Mouse (Mus musculus): ENCODE data around the gene Pfkfb2. TPM values are rescaled to one million over a fixed set of nuclear protein-coding genes. Genes with fewer than 3 reads are reported as not detected.
A peak's percentile ranks its signal among the peaks of the same experiment; 100 is the strongest.

Pfkfb2 gene
- polyA plus RNA-seq, 1 experiment from 2014 or later: 4.6 TPM

DNA sequence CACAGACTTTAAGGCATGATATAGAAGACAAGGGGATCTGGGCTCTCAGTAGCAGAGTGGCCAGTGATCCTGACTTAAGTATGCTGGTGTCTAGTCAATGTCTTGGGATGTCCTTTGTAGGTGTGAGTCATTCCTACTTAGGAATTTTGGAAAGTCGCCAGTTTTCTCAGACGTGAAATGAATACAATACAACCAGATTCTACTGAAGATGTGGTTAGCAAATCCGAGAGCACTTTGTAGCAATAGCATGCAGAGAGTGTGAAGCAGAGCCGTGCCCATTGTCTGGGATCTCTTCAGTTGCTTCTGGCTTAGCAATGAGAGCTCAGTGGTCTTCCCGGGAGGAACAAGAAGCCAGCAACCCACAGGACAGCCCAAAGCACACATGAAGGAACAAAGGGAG, 5.4 kb upstream of the Pfkfb2 start:
- Histone ChIP-seq H3K36me3 (replicated peaks) (no peaks in the 10 kb centered on the region), H3K4me3 (no peak overlapping the region), H3K4me1 (peaks cover 13% of the 10 kb centered on the region), H3K9me3 (no peaks in the 10 kb centered on the region), H3K27me3 (replicated peaks; ENCODE audit: low read depth, poor library complexity, severe bottlenecking) (no peaks in the 10 kb centered on the region), H3K27ac (replicated peaks) (no peak overlapping the region)
- WGBS: 75% methylated on average over 5 of the region's 5 CpGs
- DNase-seq (ENCODE audit: low spot score): no peak

DNA sequence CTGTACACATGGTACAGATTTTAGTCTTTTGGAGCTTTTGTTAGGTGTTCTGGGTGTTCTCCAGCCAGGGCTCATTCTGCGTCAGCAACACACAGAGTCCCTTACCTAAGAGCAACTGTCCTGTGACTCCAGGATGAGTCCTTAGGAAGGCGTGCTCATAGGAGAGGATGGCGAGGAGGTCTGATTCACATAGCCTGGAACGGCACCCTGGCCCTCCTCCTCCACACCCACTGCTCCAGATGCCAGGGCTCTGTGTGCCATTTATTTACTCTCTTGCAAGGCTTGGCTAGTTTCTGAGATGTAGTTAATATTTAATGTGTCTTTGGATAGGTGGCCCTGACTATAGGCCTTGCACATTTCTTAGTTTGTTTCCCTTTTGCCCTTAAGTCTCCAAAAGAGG, 4.6 kb upstream of the Pfkfb2 start:
- Histone ChIP-seq H3K9me3 (no peaks in the 10 kb centered on the region), H3K27ac (replicated peaks) (no peak overlapping the region), H3K4me1 (peaks cover 13% of the 10 kb centered on the region), H3K27me3 (replicated peaks; ENCODE audit: low read depth, poor library complexity, severe bottlenecking) (no peaks in the 10 kb centered on the region), H3K4me3 (no peak overlapping the region), H3K36me3 (replicated peaks) (no peaks in the 10 kb centered on the region)
- no peak for DNase-seq (ENCODE audit: low spot score)
- WGBS: 91% methylated on average over 4 of the region's 4 CpGs

DNA sequence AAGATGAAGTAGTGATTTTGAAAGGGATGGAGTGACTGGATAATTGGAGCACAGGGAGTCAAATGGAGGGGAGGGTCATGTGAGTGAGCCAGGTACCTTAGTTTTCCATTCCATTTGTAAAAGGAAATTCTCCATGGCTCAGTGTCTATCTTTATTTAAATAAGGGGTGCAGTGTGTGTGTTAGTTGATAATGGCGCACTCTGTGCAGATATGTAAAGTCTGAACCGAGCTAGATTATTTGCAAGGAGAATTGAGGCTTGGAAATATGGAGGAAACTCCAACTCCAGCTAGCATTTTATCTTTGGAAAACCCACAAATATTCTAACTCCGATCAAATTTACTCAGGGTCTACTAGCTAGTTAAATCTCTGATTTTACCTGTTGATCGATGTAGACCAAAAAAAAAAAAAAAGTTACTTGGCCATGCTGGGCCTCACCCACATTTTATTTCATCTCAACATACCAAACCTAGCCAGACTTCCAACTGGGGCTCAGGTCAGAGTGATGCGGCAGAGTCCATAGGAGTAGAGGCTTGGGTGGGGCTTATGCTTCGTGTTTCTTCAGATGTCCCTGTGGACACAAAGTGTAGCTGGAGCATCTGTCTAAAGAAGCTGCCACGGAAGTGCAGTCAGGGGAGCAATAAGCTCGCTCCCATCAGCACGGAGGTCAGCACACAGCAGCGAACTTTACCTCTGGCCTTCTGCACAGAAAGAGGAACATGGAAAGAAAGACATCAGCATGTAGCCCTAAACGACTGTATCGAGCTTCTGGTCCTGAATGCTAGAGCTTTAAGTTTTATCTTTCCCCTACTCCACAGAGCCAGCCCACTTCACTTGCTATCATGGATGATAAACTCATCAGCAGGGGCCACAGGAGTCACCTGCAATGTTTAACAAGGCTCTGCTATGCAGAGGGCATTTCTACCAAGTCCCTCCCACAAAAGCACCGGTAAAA, 3.9 kb upstream of the Pfkfb2 start:
- H3K27me3 ChIP-seq (replicated peaks; ENCODE audit: low read depth, poor library complexity, severe bottlenecking): no peaks in the 10 kb centered on the region
- H3K4me3 ChIP-seq: no peak overlapping the region
- WGBS: 86% methylated on average over 13 of the region's 13 CpGs
- no peaks in the 10 kb centered on the region for H3K36me3 ChIP-seq (replicated peaks)
- peaks cover 13% of the 10 kb centered on the region for H3K4me1 ChIP-seq
- H3K9me3 ChIP-seq: no peaks in the 10 kb centered on the region
- H3K27ac ChIP-seq (replicated peaks): no peak overlapping the region
- DNase-seq (ENCODE audit: low spot score): no peak

- no peaks in the 10 kb centered on the region for H3K9me3 ChIP-seq
- H3K4me1 ChIP-seq: peaks cover 8% of the 10 kb centered on the region
- H3K4me3 ChIP-seq: peak within 1 kb of the TSS; percentile 40
- WGBS: 4% methylated on average over 10 of the region's 10 CpGs
- H3K27me3 ChIP-seq (replicated peaks; ENCODE audit: low read depth, poor library complexity, severe bottlenecking): no peaks in the 10 kb centered on the region
- no peak within 1 kb of the TSS for H3K27ac ChIP-seq (replicated peaks)
- DNase-seq (ENCODE audit: low spot score): peak; percentile 69
- H3K36me3 ChIP-seq (replicated peaks): no peaks in the 10 kb centered on the region
Measured at GRCm38 (mm10) chr1:130731741-130732337, 2.8 kb upstream of the Pfkfb2 start, which contains the start of gene AA986860. TSS of gene AA986860 (plus strand) at chr1:130731976.

- Histone ChIP-seq H3K27me3 (replicated peaks; ENCODE audit: low read depth, poor library complexity, severe bottlenecking) (no peaks in the 10 kb centered on the region), H3K9me3 (no peaks in the 10 kb centered on the region), H3K4me1 (peaks cover 8% of the 10 kb centered on the region), H3K36me3 (replicated peaks) (no peaks in the 10 kb centered on the region; the same call in 1 of the 2 replicates), H3K27ac (replicated peaks) (no peak overlapping the region), H3K4me3 (no peak overlapping the region)
- DNase-seq (ENCODE audit: low spot score): no peak
- WGBS: 89% methylated on average over 3 of the region's 3 CpGs
Measured at GRCm38 (mm10) chr1:130728708-130729107, 345 bp downstream of the Pfkfb2 start.

DNA sequence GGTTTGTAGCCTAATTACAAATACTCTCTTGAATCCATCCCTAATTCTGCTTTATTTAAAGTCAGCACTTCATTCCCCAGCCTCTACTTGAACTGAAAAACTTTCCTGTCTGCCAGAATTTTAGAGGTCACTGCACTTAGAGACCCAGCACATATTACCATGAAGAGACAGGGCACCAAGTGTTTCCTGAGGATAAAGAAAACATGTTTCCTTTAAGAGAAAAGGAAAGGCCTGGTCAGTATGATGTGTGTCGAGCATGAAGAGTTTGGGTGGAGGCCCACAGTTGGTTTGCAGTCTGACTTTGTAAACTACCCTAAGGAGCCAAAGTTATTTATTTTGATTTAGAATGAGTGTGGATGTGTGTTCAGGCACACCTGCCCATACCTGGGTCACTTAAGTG, 983 bp downstream of the Pfkfb2 start:
- Histone ChIP-seq H3K4me1 (peaks cover 8% of the 10 kb centered on the region), H3K27ac (replicated peaks) (no peak overlapping the region), H3K4me3 (no peak overlapping the region), H3K36me3 (replicated peaks) (no peaks in the 10 kb centered on the region; the same call in 1 of the 2 replicates), H3K9me3 (no peaks in the 10 kb centered on the region), H3K27me3 (replicated peaks; ENCODE audit: low read depth, poor library complexity, severe bottlenecking) (no peaks in the 10 kb centered on the region)
- no peak for DNase-seq (ENCODE audit: low spot score)
- WGBS: 74% methylated on average over 1 of the region's 1 CpGs

GRCm38 (mm10) chr1:130726396-130726795, 2.7 kb downstream of the Pfkfb2 start:
- Histone ChIP-seq H3K36me3 (replicated peaks) (no peaks in the 10 kb centered on the region; the same call in 1 of the 2 replicates), H3K4me1 (peaks cover under 1% of the 10 kb centered on the region), H3K9me3 (no peaks in the 10 kb centered on the region), H3K27ac (replicated peaks) (no peak overlapping the region), H3K4me3 (no peak overlapping the region), H3K27me3 (replicated peaks; ENCODE audit: low read depth, poor library complexity, severe bottlenecking) (no peaks in the 10 kb centered on the region)
- no peak for DNase-seq (ENCODE audit: low spot score)
- WGBS: 90% methylated on average over 2 of the region's 2 CpGs

DNA sequence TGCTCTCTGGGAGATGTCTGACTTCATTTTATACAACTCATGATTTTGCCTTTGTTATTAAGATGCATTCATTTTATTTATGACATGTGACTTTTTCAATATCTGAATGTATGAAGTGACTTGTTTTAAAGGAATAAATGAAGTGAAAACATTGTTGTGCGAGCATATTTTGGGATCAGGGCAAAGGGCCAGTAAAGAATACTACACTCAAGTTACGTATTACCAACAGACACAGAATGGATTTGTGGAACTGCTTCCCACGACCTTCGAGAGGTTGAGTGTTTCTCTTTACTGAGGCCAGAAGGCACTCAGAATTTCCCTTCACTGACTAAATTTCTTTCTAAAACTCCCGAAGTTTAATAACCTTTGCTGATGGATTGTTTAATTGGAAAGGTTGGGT, 4.8 kb downstream of the Pfkfb2 start:
- H3K9me3 ChIP-seq: no peaks in the 10 kb centered on the region
- H3K4me3 ChIP-seq: no peak overlapping the region
- H3K36me3 ChIP-seq (replicated peaks): peaks cover 8% of the 10 kb centered on the region
- no peaks in the 10 kb centered on the region for H3K4me1 ChIP-seq
- no peak overlapping the region for H3K27ac ChIP-seq (replicated peaks)
- 89% methylated on average over 5 of the region's 5 CpGs for WGBS
- no peak for DNase-seq (ENCODE audit: low spot score)
- no peaks in the 10 kb centered on the region for H3K27me3 ChIP-seq (replicated peaks; ENCODE audit: low read depth, poor library complexity, severe bottlenecking)

- under 1% methylated on average over 54 of the region's 54 CpGs for WGBS
- Histone ChIP-seq H3K4me1 (peaks cover 23% of the 10 kb centered on the region), H3K27ac (replicated peaks) (peak within 1 kb of the TSS; percentile 91), H3K27me3 (replicated peaks; ENCODE audit: low read depth, poor library complexity, severe bottlenecking) (peaks cover 20% of the 10 kb centered on the region), H3K4me3 (peak within 1 kb of the TSS; percentile 86), H3K9me3 (no peaks in the 10 kb centered on the region), H3K36me3 (replicated peaks) (peaks cover 14% of the 10 kb centered on the region)
- DNase-seq (ENCODE audit: low spot score): peak; percentile 93
Measured at GRCm38 (mm10) chr1:130717291-130717871, 11.7 kb downstream of the Pfkfb2 start, which contains the start of gene Yod1. TSS of gene Yod1 (plus strand) at chr1:130717327.

DNA sequence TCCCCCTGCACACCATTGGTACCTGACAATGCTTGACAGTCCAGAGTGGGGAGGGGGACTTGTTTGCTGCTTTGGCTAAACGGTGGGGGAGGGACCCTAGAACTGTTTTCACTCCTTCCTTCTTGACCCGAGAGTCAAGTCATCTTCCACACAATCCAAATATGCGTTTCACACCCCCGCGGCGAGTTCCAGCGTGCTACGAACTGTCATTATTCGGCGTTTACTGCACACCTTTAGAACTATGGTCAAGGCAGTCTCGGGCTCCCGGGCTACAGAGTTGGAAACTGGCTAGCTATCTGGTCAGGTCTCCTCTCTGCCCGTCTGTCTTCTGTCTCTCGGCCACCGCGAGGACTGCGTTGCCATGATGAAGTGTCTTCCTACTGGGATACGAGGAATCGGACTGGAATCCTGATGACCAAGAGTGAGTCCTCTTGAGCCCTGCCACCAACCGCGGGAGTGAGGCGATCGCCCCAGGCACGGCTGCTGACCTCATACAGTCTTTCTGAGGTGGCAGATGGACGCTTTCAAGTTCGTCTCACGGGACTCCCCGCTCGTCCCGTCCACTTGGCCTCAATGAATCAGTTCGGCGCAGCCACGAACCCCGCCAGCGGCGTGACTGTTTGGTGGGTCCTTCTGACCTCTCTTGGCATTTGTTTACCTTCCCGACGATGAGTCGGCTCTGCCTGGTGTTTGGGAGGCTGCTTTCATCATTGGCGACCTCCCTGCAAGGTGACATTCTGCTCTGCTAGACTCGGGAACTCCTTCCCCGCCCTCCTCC, 12.4 kb downstream of the Pfkfb2 start:
- under 1% methylated on average over 42 of the region's 42 CpGs for WGBS
- peak overlapping the region; percentile 86 for H3K4me3 ChIP-seq
- H3K36me3 ChIP-seq (replicated peaks): peaks cover 14% of the 10 kb centered on the region
- peak overlapping the region; percentile 91 for H3K27ac ChIP-seq (replicated peaks)
- no peak for DNase-seq (ENCODE audit: low spot score)
- H3K4me1 ChIP-seq: peaks cover 23% of the 10 kb centered on the region
- no peaks in the 10 kb centered on the region for H3K9me3 ChIP-seq
- peaks cover 20% of the 10 kb centered on the region for H3K27me3 ChIP-seq (replicated peaks; ENCODE audit: low read depth, poor library complexity, severe bottlenecking)

DNA sequence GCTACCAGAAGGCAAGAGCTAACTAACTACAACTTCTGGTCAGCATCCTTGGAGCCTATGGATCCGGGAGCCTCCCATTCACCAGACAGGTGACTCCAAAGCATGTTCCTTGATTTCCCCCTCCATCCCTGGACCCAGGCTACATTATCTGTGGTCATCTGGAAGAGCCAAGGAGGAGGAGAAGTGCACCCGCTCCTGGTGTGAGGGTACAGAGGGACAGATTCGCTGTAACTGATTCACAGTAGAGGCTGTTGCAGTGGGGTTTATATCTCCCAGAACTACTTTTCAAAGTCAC, 12.9 kb downstream of the Pfkfb2 start:
- WGBS: 0% methylated on average over 3 of the region's 3 CpGs
- Histone ChIP-seq H3K4me1 (peaks cover 23% of the 10 kb centered on the region), H3K4me3 (peak overlapping the region; percentile 86), H3K27me3 (replicated peaks; ENCODE audit: low read depth, poor library complexity, severe bottlenecking) (peaks cover 20% of the 10 kb centered on the region), H3K27ac (replicated peaks) (peak overlapping the region; percentile 91), H3K36me3 (replicated peaks) (peaks cover 14% of the 10 kb centered on the region), H3K9me3 (no peaks in the 10 kb centered on the region)
- DNase-seq (ENCODE audit: low spot score): no peak

GRCm38 (mm10) chr1:130715561-130716217, 13.4 kb downstream of the Pfkfb2 start, which contains the start of gene Gm29427:
TSS of gene Gm29427 (minus strand) at chr1:130715799.
- Histone ChIP-seq H3K27me3 (replicated peaks; ENCODE audit: low read depth, poor library complexity, severe bottlenecking) (peaks cover 20% of the 10 kb centered on the region), H3K4me3 (peak within 1 kb of the TSS; percentile 86), H3K9me3 (no peaks in the 10 kb centered on the region), H3K27ac (replicated peaks) (peak within 1 kb of the TSS; percentile 91), H3K4me1 (peaks cover 23% of the 10 kb centered on the region), H3K36me3 (replicated peaks) (peaks cover 12% of the 10 kb centered on the region)
- WGBS: under 1% methylated on average over 38 of the region's 38 CpGs
- peak; percentile 92 for DNase-seq (ENCODE audit: low spot score)
